Mouse (Mus musculus): Measurements from ENCODE around the gene Gatad2a. TPM values are rescaled to one million over a fixed set of nuclear protein-coding genes. Genes with fewer than 3 reads are reported as not detected.
"Not testable (repeated sequence)": the region's sequence is repeated elsewhere in the genome, so short reads cannot be mapped to it uniquely, and the experiment has no call there.

Gene Gatad2a
- total and polyA plus RNA-seq, 3 experiments = 52.2 to 139 (median 99.3) TPM

GRCm38 (mm10) chr8:70030255-70030654 is 34.1 kb upstream of the Gatad2a start:
- Histone ChIP-seq H3K9me3 (replicated peaks) (no peaks in the 10 kb centered on the region), H3K4me3 (ENCODE audit: low read depth, low read length) (no peak overlapping the region), H3K36me3 (replicated peaks) (peaks cover 92% of the 10 kb centered on the region), H3K4me1 (ENCODE audit: insufficient read depth, low read depth, low read length) (peaks cover 3% of the 10 kb centered on the region; the same call in 1 of the 2 replicates), H3K27me3 (ENCODE audit: insufficient read depth, low read length) (no peaks in the 10 kb centered on the region)
- ATAC-seq (ENCODE audit: extremely low read depth, insufficient number of reproducible peaks, low FRiP score, poor library complexity, severe bottlenecking) (no peak), DNase-seq (ENCODE audit: low spot score) (no peak)
- TF ChIP-seq CTCF (IDR thresholded peaks at IDR 0.05; ENCODE audit: low read depth, low read length) (no peak), GATA1 (IDR thresholded peaks at IDR 0.05; ENCODE audit: borderline replicate concordance, low read length) (no peak), GATA2 (IDR thresholded peaks at IDR 0.05; ENCODE audit: borderline replicate concordance, low read depth, low read length) (no peak), TAL1 (conservative IDR thresholded peaks at IDR 0.05; ENCODE audit: low read depth, low read length) (no peak), POLR2AphosphoS5 (IDR thresholded peaks at IDR 0.05; ENCODE audit: insufficient replicate concordance, low read depth, low read length) (no peak)

GRCm38 (mm10) chr8:70026151-70026550 is 30.0 kb upstream of the Gatad2a start:
- no peaks in the 10 kb centered on the region for H3K9me3 ChIP-seq (replicated peaks)
- DNase-seq (ENCODE audit: low spot score) (no peak), ATAC-seq (ENCODE audit: extremely low read depth, insufficient number of reproducible peaks, low FRiP score, poor library complexity, severe bottlenecking) (no peak)
- H3K36me3 ChIP-seq (replicated peaks) = peaks cover 100% of the 10 kb centered on the region
- H3K4me1 ChIP-seq (ENCODE audit: insufficient read depth, low read depth, low read length) = no peaks in the 10 kb centered on the region
- H3K27me3 ChIP-seq (ENCODE audit: insufficient read depth, low read length) = no peaks in the 10 kb centered on the region
- TF ChIP-seq CTCF (IDR thresholded peaks at IDR 0.05; ENCODE audit: low read depth, low read length) (no peak), TAL1 (conservative IDR thresholded peaks at IDR 0.05; ENCODE audit: low read depth, low read length) (no peak), GATA2 (IDR thresholded peaks at IDR 0.05; ENCODE audit: borderline replicate concordance, low read depth, low read length) (no peak), POLR2AphosphoS5 (IDR thresholded peaks at IDR 0.05; ENCODE audit: insufficient replicate concordance, low read depth, low read length) (no peak), GATA1 (IDR thresholded peaks at IDR 0.05; ENCODE audit: borderline replicate concordance, low read length) (no peak)
- H3K4me3 ChIP-seq (ENCODE audit: low read depth, low read length) = no peak overlapping the region

DNA sequence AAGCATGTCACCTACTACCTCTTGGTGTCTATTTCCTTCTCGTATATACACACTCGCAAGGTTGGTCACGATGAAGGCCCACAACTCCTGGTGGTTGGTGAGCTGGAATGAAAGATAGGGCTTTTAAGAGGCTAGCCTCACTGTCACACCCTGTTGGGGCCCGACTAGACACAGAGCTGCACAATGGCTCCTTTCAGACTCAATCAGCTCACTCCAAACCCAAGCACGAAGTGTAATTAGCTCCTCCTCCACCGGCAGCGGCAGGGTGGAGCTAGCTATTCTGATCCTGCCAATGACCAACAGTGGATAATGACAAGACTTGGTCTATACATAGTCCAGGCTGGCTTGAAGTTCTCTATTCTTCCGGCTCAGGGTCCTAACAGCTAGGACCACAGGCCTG is 27.4 kb upstream of the Gatad2a start:
- peaks cover 100% of the 10 kb centered on the region for H3K36me3 ChIP-seq (replicated peaks)
- TF ChIP-seq TAL1 (conservative IDR thresholded peaks at IDR 0.05; ENCODE audit: low read depth, low read length) (no peak), POLR2AphosphoS5 (IDR thresholded peaks at IDR 0.05; ENCODE audit: insufficient replicate concordance, low read depth, low read length) (no peak), GATA2 (IDR thresholded peaks at IDR 0.05; ENCODE audit: borderline replicate concordance, low read depth, low read length) (no peak), CTCF (IDR thresholded peaks at IDR 0.05; ENCODE audit: low read depth, low read length) (no peak), GATA1 (IDR thresholded peaks at IDR 0.05; ENCODE audit: borderline replicate concordance, low read length) (no peak)
- no peak for DNase-seq (ENCODE audit: low spot score)
- no peaks in the 10 kb centered on the region for H3K4me1 ChIP-seq (ENCODE audit: insufficient read depth, low read depth, low read length)
- H3K9me3 ChIP-seq (replicated peaks) = no peaks in the 10 kb centered on the region
- H3K27me3 ChIP-seq (ENCODE audit: insufficient read depth, low read length) = no peaks in the 10 kb centered on the region
- no peak for ATAC-seq (ENCODE audit: extremely low read depth, insufficient number of reproducible peaks, low FRiP score, poor library complexity, severe bottlenecking)
- H3K4me3 ChIP-seq (ENCODE audit: low read depth, low read length) = no peak overlapping the region

- peaks cover 45% of the 10 kb centered on the region for H3K36me3 ChIP-seq (replicated peaks)
- peaks cover 3% of the 10 kb centered on the region; the same call in 1 of the 2 replicates for H3K4me1 ChIP-seq (ENCODE audit: insufficient read depth, low read depth, low read length)
- DNase-seq (ENCODE audit: low spot score) = no peak
- TF ChIP-seq CTCF (IDR thresholded peaks at IDR 0.05; ENCODE audit: low read depth, low read length) = no peak
- TF ChIP-seq TAL1 (conservative IDR thresholded peaks at IDR 0.05; ENCODE audit: low read depth, low read length) = no peak
- no peak for TF ChIP-seq GATA1 (IDR thresholded peaks at IDR 0.05; ENCODE audit: borderline replicate concordance, low read length)
- TF ChIP-seq POLR2AphosphoS5 (IDR thresholded peaks at IDR 0.05; ENCODE audit: insufficient replicate concordance, low read depth, low read length) = no peak
- no peak for TF ChIP-seq GATA2 (IDR thresholded peaks at IDR 0.05; ENCODE audit: borderline replicate concordance, low read depth, low read length)
- H3K27me3 ChIP-seq (ENCODE audit: insufficient read depth, low read length) = no peaks in the 10 kb centered on the region
- no peak overlapping the region for H3K4me3 ChIP-seq (ENCODE audit: low read depth, low read length)
- ATAC-seq (ENCODE audit: extremely low read depth, insufficient number of reproducible peaks, low FRiP score, poor library complexity, severe bottlenecking) = no peak
- no peaks in the 10 kb centered on the region for H3K9me3 ChIP-seq (replicated peaks)
These were observed 18.8 kb upstream of the Gatad2a start for GRCm38 (mm10) chr8:70015017-70015416.

DNA sequence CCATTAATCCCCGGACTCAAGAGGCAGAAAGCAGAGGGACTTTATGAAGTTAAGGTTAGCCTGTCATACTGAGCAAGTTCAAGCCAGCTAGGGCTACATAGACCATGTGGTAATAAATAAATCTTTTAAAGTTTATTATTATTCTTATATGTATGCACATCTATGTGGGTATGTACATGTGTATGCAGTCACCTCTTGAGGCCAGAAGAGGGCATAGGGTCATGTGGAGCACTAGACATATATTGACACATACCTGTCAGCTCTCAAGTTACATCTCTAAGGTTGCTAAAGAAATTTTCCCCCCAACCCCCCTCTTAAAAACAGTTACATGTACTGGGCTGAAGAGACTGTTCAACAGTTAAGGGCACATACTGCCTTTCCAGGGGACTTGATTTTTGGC is 16.6 kb upstream of the Gatad2a start:
- Histone ChIP-seq H3K4me3 (ENCODE audit: low read depth, low read length) (no peak overlapping the region), H3K36me3 (replicated peaks) (peaks cover 22% of the 10 kb centered on the region), H3K4me1 (ENCODE audit: insufficient read depth, low read depth, low read length) (peaks cover 3% of the 10 kb centered on the region; the same call in 1 of the 2 replicates), H3K27me3 (ENCODE audit: insufficient read depth, low read length) (peaks cover 5% of the 10 kb centered on the region), H3K9me3 (replicated peaks) (no peaks in the 10 kb centered on the region)
- TF ChIP-seq GATA1 (IDR thresholded peaks at IDR 0.05; ENCODE audit: borderline replicate concordance, low read length) (no peak), TAL1 (conservative IDR thresholded peaks at IDR 0.05; ENCODE audit: low read depth, low read length) (no peak), POLR2AphosphoS5 (IDR thresholded peaks at IDR 0.05; ENCODE audit: insufficient replicate concordance, low read depth, low read length) (no peak), GATA2 (IDR thresholded peaks at IDR 0.05; ENCODE audit: borderline replicate concordance, low read depth, low read length) (no peak), CTCF (IDR thresholded peaks at IDR 0.05; ENCODE audit: low read depth, low read length) (no peak)
- ATAC-seq (ENCODE audit: extremely low read depth, insufficient number of reproducible peaks, low FRiP score, poor library complexity, severe bottlenecking) = no peak
- no peak for DNase-seq (ENCODE audit: low spot score)

GRCm38 (mm10) chr8:70012350-70012749 is 16.2 kb upstream of the Gatad2a start:
- Histone ChIP-seq H3K9me3 (replicated peaks) (no peaks in the 10 kb centered on the region), H3K4me3 (ENCODE audit: low read depth, low read length) (no peak overlapping the region), H3K36me3 (replicated peaks) (peaks cover 18% of the 10 kb centered on the region), H3K27me3 (ENCODE audit: insufficient read depth, low read length) (peaks cover 5% of the 10 kb centered on the region), H3K4me1 (ENCODE audit: insufficient read depth, low read depth, low read length) (peaks cover 3% of the 10 kb centered on the region; the same call in 1 of the 2 replicates)
- TF ChIP-seq CTCF (IDR thresholded peaks at IDR 0.05; ENCODE audit: low read depth, low read length) (no peak), POLR2AphosphoS5 (IDR thresholded peaks at IDR 0.05; ENCODE audit: insufficient replicate concordance, low read depth, low read length) (no peak), TAL1 (conservative IDR thresholded peaks at IDR 0.05; ENCODE audit: low read depth, low read length) (no peak)
- no peak for DNase-seq (ENCODE audit: low spot score)
- no peak for ATAC-seq (ENCODE audit: extremely low read depth, insufficient number of reproducible peaks, low FRiP score, poor library complexity, severe bottlenecking)

GRCm38 (mm10) chr8:70010796-70011195 is 14.6 kb upstream of the Gatad2a start:
- ATAC-seq (ENCODE audit: extremely low read depth, insufficient number of reproducible peaks, low FRiP score, poor library complexity, severe bottlenecking) = not testable (repeated sequence)

More at GRCm38 (mm10) chr8:70010796-70011195, 14.6 kb upstream of the Gatad2a start:
- H3K4me1 ChIP-seq (ENCODE audit: insufficient read depth, low read depth, low read length); H3K27me3 ChIP-seq (ENCODE audit: insufficient read depth, low read length); H3K9me3 ChIP-seq (replicated peaks); H3K4me3 ChIP-seq (ENCODE audit: low read depth, low read length); H3K36me3 ChIP-seq (replicated peaks); DNase-seq (ENCODE audit: low spot score): not testable (repeated sequence)
